Mouse (Mus musculus) small intestine, adult 2 months (tissue): ENCODE measurements at regions not wholly inside any gene's neighbourhood (a gene's known extent, or its start where the extent isn't known, plus 50 kb on each side); places are given as distances from the start of the nearest gene placed in this dataset.

Source experiments
- H3K27ac ChIP-seq: fragments of 200-500 bp; 2 replicates; pipeline ENCODE4 v1.5.1; 2012; ENCODE audit warnings: low read depth, low read length, control low read depth, inconsistent platforms; ENCODE audit not compliant: insufficient read depth
- H3K27me3 ChIP-seq: fragments of 200-500 bp; 2 replicates; pipeline ENCODE4 v1.6.1; 2012; ENCODE audit warnings: mild to moderate bottlenecking, moderate library complexity, low read length, inconsistent platforms; ENCODE audit not compliant: control insufficient read depth, insufficient read depth
- H3K36me3 ChIP-seq: fragments of 200-500 bp; 2 replicates; pipeline ENCODE4 v1.6.1; 2012; ENCODE audit warnings: mild to moderate bottlenecking, low read length, control low read depth, inconsistent platforms; ENCODE audit not compliant: control insufficient read depth, insufficient read depth
- H3K4me1 ChIP-seq: fragments of 200-500 bp; 2 replicates; pipeline ENCODE4 v1.6.1; 2012; ENCODE audit warnings: low read length, inconsistent platforms, mixed read lengths; ENCODE audit not compliant: control insufficient read depth, insufficient read depth, insufficient read length
- H3K4me3 ChIP-seq: fragments of 200-500 bp; 2 replicates; pipeline ENCODE4 v1.5.1; 2012; ENCODE audit warnings: low read depth, mild to moderate bottlenecking, control low read depth, inconsistent platforms, low read length, moderate library complexity
- CTCF ChIP-seq: fragments of 200-500 bp; IDR thresholded peaks from 2 replicates; pipeline ENCODE4 v1.5.1; 2012; ENCODE audit warnings: low read depth, mild to moderate bottlenecking, control low read depth, inconsistent platforms, low read length, moderate library complexity, mixed read lengths; ENCODE audit not compliant: insufficient replicate concordance, insufficient read length; ENCODE audit errors: extremely low read depth
- POLR2A ChIP-seq: fragments of 200-500 bp; IDR thresholded peaks from 2 replicates; pipeline ENCODE4 v1.6.1; 2012; ENCODE audit warnings: low read depth, mild to moderate bottlenecking, control low read depth, inconsistent platforms, low read length, moderate library complexity
- WGBS: fragments of 180-500 bp; shearing (Covaris S2); methylation state at CpG from one replicate; pipeline ENCODE4 v1.1.7; 2018; 5-methylcytosine and 5-hydroxymethylcytosine counted together

- WGBS, result 49% methylated on average over 4 of the region's 4 CpGs
- TF ChIP-seq POLR2A (no peak), CTCF (no peak)
- Histone ChIP-seq H3K27me3 (no peaks in the 10 kb centered on the region), H3K27ac (0 out of 2 replicates have a peak overlapping the region, but pooled peaks have one; percentile 14), H3K36me3 (no peaks in the 10 kb centered on the region), H3K4me1 (peaks cover 8% of the 10 kb centered on the region; the same call in 1 of the 2 replicates), H3K4me3 (no peak overlapping the region)
Measured at GRCm38 (mm10) chr5:107046501-107046931, 82.4 kb downstream of the Cdc7 start.

GRCm38 (mm10) chr5:107048607-107049006 lies 84.5 kb downstream of the Cdc7 start:
- 85% methylated on average over 5 of the region's 5 CpGs for WGBS
- Histone ChIP-seq H3K4me3 (no peak overlapping the region), H3K4me1 (peaks cover 8% of the 10 kb centered on the region; the same call in 1 of the 2 replicates), H3K27me3 (no peaks in the 10 kb centered on the region), H3K36me3 (no peaks in the 10 kb centered on the region), H3K27ac (no peak overlapping the region)
- no peak for TF ChIP-seq POLR2A
- TF ChIP-seq CTCF, result no peak

- no peak overlapping the region for H3K4me3 ChIP-seq
- H3K4me1 ChIP-seq, result peaks cover 8% of the 10 kb centered on the region; the same call in 1 of the 2 replicates
- 46% methylated on average over 3 of the region's 3 CpGs for WGBS
- no peak for TF ChIP-seq CTCF
- TF ChIP-seq POLR2A, result no peak
- no peaks in the 10 kb centered on the region for H3K36me3 ChIP-seq
- H3K27ac ChIP-seq, result no peak overlapping the region
- H3K27me3 ChIP-seq, result no peaks in the 10 kb centered on the region
Measured at GRCm38 (mm10) chr5:107050076-107050475, 86.0 kb downstream of the Cdc7 start.

GRCm38 (mm10) chr5:107051868-107052267 lies 87.7 kb downstream of the Cdc7 start:
- H3K36me3 ChIP-seq, result no peaks in the 10 kb centered on the region
- no peak for TF ChIP-seq CTCF
- no peak for TF ChIP-seq POLR2A
- H3K4me3 ChIP-seq, result no peak overlapping the region
- peaks cover 8% of the 10 kb centered on the region; the same call in 1 of the 2 replicates for H3K4me1 ChIP-seq
- H3K27me3 ChIP-seq, result no peaks in the 10 kb centered on the region
- 74% methylated on average over 10 of the region's 10 CpGs for WGBS
- no peak overlapping the region for H3K27ac ChIP-seq

- 38% methylated on average over 6 of the region's 6 CpGs for WGBS
- H3K27me3 ChIP-seq, result no peaks in the 10 kb centered on the region
- H3K4me3 ChIP-seq, result no peak overlapping the region
- H3K27ac ChIP-seq, result no peak overlapping the region
- no peaks in the 10 kb centered on the region for H3K36me3 ChIP-seq
- peaks cover 5% of the 10 kb centered on the region; the same call in 1 of the 2 replicates for H3K4me1 ChIP-seq
- TF ChIP-seq CTCF, result no peak
- TF ChIP-seq POLR2A, result no peak
Measured at GRCm38 (mm10) chr5:107054900-107055452, 90.9 kb downstream of the Cdc7 start.

GRCm38 (mm10) chr5:107055455-107055854 lies 91.3 kb downstream of the Cdc7 start:
- 75% methylated on average over 3 of the region's 3 CpGs for WGBS
- TF ChIP-seq POLR2A, result no peak
- H3K36me3 ChIP-seq, result no peaks in the 10 kb centered on the region

More at GRCm38 (mm10) chr5:107055455-107055854, 91.3 kb downstream of the Cdc7 start:
- Histone ChIP-seq H3K4me3 (no peak overlapping the region), H3K27ac (no peak overlapping the region), H3K27me3 (no peaks in the 10 kb centered on the region), H3K4me1 (peaks cover 4% of the 10 kb centered on the region; the same call in 1 of the 2 replicates)
